Mouse (Mus musculus) right cerebral cortex, adult 2 months (tissue): ENCODE data around the gene Tenm2.

Source experiments
- DNase-seq, 2 experiments: peaks; one replicate each; pipeline ENCODE4 v3.0.0; 2021 to 2022; ENCODE audit warnings: low spot score in 2 of 2

Gene Tenm2

DNA sequence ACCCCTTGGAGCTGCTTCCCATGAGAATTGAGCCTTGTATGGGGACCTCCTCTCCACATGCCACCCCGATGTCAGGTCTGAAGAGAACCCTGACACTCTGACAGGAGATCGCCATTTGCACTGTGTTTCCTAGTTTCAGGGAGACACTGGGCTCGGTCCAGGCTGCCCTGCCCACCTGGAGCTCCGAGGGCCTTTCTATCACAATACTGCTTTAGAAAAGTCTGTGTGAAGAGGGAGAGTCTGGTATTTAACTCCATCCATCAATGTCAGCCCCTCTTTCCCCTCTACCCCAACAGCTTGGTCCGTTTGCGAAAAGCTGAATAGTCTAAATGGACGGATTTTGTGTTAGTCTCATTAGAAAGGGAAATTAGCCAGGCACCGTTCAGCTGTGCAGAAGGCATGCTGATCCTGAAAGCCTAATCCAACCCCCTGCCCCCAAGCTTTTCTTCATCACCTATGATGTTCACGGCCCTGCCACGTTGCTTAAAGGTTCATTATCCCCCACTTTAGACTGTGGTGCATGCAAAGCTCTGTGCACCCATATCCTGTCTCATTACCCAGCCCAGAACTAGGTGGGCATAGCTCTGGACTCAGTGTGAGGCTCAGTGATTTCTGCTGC lies 538.6 kb downstream of the Tenm2 start:
- DNase-seq, result no peak

DNA sequence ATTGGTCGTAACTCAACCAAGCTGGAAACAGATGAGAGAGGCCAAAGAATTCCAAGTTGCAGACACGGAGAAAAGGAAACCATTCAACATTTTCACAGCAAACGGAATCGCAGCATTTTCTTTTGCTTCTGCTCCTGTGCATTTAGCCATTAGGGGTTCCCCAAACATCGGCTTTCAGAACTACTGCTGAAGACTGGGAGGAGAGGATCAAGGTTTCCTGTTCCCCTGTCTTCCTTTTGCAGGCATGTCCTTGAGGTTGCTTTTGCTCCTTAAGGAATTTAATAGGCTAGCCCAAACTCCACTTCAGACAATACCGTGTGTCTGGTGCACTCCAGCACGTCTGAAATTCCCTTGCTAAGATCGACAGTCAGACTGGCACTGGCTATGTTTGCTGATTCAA lies 541.0 kb downstream of the Tenm2 start:
- no peak for DNase-seq

DNA sequence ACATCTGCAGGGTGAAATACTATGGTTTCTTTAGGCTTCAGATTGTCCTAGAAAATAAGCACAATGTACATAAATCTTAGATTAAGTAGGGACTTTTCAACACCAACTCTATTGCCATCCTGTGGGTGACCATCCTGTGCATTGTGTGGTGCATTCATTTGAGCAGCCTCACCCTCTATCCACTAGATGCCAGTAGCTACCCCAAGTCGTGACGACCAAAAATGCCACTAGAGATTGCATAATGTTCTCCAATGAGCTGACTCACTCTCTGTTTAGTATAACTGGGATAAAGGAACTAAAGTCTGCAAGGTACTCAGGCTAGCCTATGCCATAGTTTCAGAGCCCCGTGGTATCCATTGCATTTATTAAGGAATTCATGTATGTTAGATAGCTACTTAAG lies 543.1 kb downstream of the Tenm2 start:
- peak; percentile 48 to 53 for DNase-seq

DNA sequence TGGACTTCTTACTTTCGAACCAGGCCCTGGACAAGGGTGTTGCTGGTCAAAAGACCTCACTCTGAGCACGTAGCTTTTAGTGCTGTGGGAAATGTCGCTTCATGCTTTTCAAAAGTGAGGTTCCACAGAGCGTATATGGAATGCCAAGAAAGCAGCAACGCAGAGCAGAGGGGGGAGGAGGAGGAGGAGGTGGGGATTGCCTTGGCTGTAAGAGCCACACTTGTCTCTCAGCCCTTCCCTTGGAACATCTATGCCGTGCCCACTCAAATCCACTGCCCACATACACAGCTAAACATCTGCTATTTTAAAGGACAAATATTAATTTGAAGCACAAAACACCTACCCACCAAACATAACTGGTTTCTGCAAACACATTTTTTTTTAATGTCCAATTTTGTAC lies 544.9 kb downstream of the Tenm2 start:
- peak in 1 of 2 experiments; percentile 43 for DNase-seq

GRCm38 (mm10) chr11:36686253-36686652 lies 549.5 kb downstream of the Tenm2 start:
- no peak for DNase-seq

GRCm38 (mm10) chr11:36679361-36679760 lies 556.4 kb downstream of the Tenm2 start:
- no peak for DNase-seq

GRCm38 (mm10) chr11:36678542-36678941 lies 557.2 kb downstream of the Tenm2 start:
- DNase-seq, result no peak

DNA sequence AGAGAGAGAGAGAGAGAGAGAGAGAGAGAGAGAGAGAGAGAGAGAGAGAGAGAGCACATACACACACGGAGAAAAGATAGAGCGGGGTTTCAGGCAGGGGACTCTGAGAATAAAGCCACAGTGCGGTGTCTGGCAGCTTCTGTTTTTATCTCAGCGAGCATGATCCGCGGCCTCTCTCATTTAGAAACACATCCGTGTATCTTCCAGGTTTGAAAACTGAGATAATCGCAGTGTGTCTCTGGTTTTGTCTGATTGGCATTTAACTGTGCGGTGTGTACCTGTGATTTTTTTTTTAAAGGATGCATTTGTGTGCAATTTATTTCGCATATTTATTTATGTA lies 557.7 kb downstream of the Tenm2 start:
- DNase-seq, result peak; percentile 44 to 53

DNA sequence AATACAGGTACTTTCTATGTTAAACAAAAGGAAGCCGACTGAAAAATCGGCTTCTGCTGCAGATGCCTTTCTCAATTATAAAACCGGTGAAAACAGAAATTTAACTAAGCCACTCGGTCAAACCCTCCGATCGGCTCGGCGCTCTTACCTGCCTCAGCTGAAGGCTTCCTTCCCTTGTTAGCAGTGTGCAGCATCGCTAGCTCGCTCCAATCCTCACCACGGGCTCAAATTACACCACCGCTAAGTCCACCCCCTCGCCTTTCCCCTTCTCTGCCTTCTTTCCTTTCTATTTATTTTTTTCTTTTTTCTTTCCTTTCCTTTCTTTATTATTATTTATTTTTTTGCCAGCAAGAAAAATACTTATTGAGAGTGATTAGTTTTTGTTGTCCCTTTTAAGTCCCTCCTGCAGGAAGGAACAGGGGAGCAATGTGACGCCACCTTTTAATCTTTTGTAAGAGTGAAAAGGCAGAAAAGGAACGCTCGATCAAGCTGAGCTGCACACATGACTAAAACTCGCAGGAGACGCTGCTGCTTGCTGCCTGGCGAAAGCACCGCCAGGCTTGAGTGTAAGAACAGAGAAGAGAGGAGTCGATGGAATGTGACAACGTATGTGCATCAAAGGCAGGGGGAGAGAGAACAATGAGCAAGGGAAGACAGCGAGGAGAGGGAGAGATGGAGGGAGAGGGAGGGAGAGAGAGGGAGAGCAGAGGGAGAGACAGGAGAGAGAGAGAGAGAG lies 558.3 kb downstream of the Tenm2 start:
- peak; percentile 60 to 65 for DNase-seq

DNA sequence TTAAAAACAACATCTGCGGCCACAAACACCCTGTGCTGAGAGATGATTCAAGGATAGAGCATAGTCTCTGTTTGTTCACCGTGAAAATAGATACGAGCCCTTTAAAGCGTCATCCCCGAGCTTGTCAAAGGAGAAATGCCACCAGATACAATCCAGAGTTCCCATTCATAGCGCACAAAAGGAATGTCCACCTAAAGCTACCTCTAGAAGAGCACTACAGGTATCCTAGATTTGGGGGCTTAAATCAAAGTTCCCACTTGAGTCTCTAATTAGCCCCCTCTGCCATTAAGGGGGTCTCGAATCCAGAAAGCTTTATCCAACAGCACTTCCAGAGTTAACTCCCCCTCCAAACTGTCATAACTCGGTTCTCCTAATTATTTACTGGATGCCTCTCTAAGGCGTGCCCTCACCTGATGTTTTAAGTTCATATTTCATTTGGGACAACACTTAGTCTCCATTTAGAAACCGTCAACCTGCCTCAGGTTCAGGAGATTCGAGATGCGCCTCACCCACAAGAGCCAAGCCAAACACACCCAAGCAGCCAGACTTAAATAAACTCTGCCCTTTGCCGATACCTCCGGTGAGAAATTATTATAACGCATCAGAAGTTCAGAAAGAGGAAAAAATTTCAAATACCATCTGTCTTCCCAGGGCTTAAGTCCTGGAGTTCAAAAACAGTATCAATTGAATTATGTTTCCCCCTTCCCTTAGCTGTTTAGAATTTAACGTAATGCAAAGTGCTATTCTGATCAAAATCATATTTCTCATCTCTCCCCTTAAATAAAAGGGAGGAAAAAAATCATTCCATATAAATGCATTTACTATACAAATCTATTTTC lies 559.1 kb downstream of the Tenm2 start:
- DNase-seq, result no peak

DNA sequence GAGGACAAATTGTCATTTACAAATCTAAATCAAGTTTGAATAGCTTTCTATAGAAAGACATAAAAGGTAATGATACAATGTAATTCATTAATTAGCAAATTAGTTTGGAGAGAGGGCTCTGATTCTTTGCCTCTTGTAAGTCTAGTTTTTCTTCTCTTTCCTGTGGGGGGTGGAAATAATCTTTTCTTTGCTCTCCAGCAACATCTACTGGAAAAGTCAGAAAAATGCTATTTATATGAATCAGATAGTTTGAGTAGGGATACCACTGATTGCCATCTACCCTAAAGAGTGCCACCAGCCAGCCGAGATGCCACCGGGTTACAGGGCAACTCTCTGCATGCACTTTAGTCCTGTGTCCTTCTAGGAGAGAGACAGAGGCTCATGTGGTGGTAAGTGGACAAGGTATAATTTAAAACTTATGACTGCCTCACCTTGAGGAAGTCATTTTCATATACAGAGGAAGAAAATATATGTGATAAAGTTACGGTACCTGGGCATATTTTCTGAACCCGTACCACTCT lies 560.8 kb downstream of the Tenm2 start:
- no peak for DNase-seq

- DNase-seq, result no peak
Observed at GRCm38 (mm10) chr11:36674141-36674540, 561.6 kb downstream of the Tenm2 start.

GRCm38 (mm10) chr11:36671196-36671595 lies 564.6 kb downstream of the Tenm2 start:
- DNase-seq, result no peak

GRCm38 (mm10) chr11:36664026-36664425 lies 571.7 kb downstream of the Tenm2 start:
- DNase-seq, result no peak

GRCm38 (mm10) chr11:36663571-36663970 lies 572.2 kb downstream of the Tenm2 start:
- no peak for DNase-seq

DNA sequence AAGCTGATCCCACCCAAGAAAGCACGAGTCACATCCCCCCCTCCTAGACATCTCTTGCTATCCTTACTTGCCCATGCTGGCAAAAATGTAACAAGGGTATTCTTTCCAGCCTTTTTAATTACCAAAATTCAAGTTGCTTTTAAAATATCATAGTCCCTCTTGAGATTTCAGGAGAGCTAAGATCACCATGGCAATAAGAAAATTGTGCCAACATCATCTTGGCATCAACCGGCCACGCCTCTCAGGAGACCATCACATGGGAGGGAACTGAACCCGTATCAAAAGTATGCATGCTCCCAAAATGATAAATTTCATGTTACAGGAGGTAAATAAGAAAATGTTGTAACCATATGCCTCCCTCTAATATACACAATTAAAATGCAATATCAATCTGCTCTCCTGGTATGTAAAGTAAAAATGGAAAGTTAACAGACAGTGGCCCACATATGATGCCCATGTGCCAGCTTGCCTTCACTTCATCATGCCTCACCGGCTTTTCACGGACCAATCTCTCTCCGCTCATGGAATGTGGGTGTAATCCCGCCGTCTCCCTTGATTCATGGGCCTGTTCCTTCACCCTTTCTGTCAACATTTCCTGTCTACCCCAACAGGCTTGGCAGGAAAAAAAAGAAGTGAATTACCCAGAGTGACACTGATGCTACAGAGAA lies 582.0 kb downstream of the Tenm2 start:
- DNase-seq, result no peak

GRCm38 (mm10) chr11:36647179-36647578 lies 588.6 kb downstream of the Tenm2 start:
- DNase-seq, result no peak

- no peak for DNase-seq
Observed at GRCm38 (mm10) chr11:36635082-36635481, 600.7 kb downstream of the Tenm2 start.

GRCm38 (mm10) chr11:36632201-36632600 lies 603.6 kb downstream of the Tenm2 start:
- no peak for DNase-seq

DNA sequence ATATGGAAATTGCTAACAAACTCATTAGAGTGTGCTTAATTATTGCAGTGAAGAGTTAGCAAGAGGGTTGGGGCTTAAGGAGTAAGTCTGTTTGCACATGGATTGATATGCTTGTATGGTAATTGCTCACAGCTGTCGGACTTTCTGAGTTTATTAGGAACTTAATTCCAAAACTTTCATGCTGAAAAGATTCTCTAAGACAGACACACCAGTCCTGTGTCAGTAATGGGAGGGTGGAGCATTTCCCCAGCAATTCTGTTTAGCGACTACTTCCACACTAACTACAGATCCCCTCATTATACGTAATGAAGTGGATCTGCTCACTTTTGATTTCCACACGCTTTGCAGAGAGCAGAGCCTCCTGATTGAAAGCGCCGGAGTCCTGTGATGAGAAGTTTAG lies 622.0 kb downstream of the Tenm2 start:
- DNase-seq, result no peak

GRCm38 (mm10) chr11:36604815-36605382 lies 630.9 kb downstream of the Tenm2 start:
- DNase-seq, result no peak

DNA sequence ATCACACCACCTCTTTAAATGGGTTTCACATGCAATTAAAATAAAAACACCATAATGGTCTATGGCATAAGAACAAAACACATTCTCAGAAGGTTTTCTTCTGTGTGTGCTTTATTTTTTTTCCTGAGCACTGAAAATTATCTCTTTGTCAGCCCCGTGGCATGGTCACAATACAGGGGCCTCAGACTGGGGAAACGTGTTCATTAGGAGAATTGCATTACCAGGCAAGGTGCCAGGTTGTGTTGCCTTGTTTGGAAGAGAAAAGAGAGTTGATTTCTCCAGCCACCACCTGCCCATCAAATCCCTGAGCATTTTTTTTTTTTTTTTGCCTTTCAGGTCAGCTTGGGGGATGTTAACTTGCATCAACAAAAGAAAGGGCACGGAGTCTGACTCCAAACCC lies 631.5 kb downstream of the Tenm2 start:
- no peak for DNase-seq
